Mouse (Mus musculus): ENCODE measurements around the gene Ahsg.

Ahsg gene

GRCm38 (mm10) chr16:22890683-22891510 lies at the start of gene Ahsg:
Gene Ahsg, plus strand, starts transcription at chr16:22891277.
- no peak for DNase-seq (ENCODE audit: low spot score)

- DNase-seq (ENCODE audit: low spot score): no peak
Measured at GRCm38 (mm10) chr16:22842871-22843270, 48.2 kb upstream of the Ahsg start.

- peak; percentile 17 for DNase-seq (ENCODE audit: low spot score)
Measured at GRCm38 (mm10) chr16:22844061-22844801, 46.8 kb upstream of the Ahsg start.

GRCm38 (mm10) chr16:22844834-22845233 lies 46.2 kb upstream of the Ahsg start:
- no peak for DNase-seq (ENCODE audit: low spot score)

- no peak for DNase-seq (ENCODE audit: low spot score)
Measured at GRCm38 (mm10) chr16:22845481-22845880, 45.6 kb upstream of the Ahsg start.

- no peak for DNase-seq (ENCODE audit: low spot score)
Measured at GRCm38 (mm10) chr16:22847686-22848085, 43.4 kb upstream of the Ahsg start.

GRCm38 (mm10) chr16:22848331-22848730 lies 42.7 kb upstream of the Ahsg start:
- no peak for DNase-seq (ENCODE audit: low spot score)

GRCm38 (mm10) chr16:22852709-22853108 lies 38.4 kb upstream of the Ahsg start:
- DNase-seq (ENCODE audit: low spot score): no peak

- no peak for DNase-seq (ENCODE audit: low spot score)
Measured at GRCm38 (mm10) chr16:22856773-22857172, 34.3 kb upstream of the Ahsg start.

- peak; percentile 96 for DNase-seq (ENCODE audit: low spot score)
Measured at GRCm38 (mm10) chr16:22857431-22858113, 33.5 kb upstream of the Ahsg start, which contains the start of the genes Tbccd1 and Dnajb11. Gene Tbccd1, minus strand, starts transcription at chr16:22857669. Gene Dnajb11, plus strand, starts transcription at chr16:22857845.

- no peak for DNase-seq (ENCODE audit: low spot score)
Measured at GRCm38 (mm10) chr16:22872397-22872796, 18.7 kb upstream of the Ahsg start.

- DNase-seq (ENCODE audit: low spot score): no peak
Measured at GRCm38 (mm10) chr16:22873369-22873768, 17.7 kb upstream of the Ahsg start.

- no peak for DNase-seq (ENCODE audit: low spot score)
Measured at GRCm38 (mm10) chr16:22876218-22877043, 14.6 kb upstream of the Ahsg start.

GRCm38 (mm10) chr16:22877660-22878390 lies 13.3 kb upstream of the Ahsg start:
- DNase-seq (ENCODE audit: low spot score): no peak

- no peak for DNase-seq (ENCODE audit: low spot score)
Measured at GRCm38 (mm10) chr16:22878716-22879115, 12.4 kb upstream of the Ahsg start.

- DNase-seq (ENCODE audit: low spot score): no peak
Measured at GRCm38 (mm10) chr16:22879945-22880595, 11.0 kb upstream of the Ahsg start.

GRCm38 (mm10) chr16:22880900-22881299 lies 10.2 kb upstream of the Ahsg start:
- no peak for DNase-seq (ENCODE audit: low spot score)

- no peak for DNase-seq (ENCODE audit: low spot score)
Measured at GRCm38 (mm10) chr16:22881487-22881886, 9.6 kb upstream of the Ahsg start.

- no peak for DNase-seq (ENCODE audit: low spot score)
Measured at GRCm38 (mm10) chr16:22883441-22883840, 7.6 kb upstream of the Ahsg start.

- DNase-seq (ENCODE audit: low spot score): no peak
Measured at GRCm38 (mm10) chr16:22885356-22885755, 5.7 kb upstream of the Ahsg start.
